Mouse (Mus musculus) bone marrow, adult 2 months (tissue): ENCODE measurements around the gene Rita1.

ENCODE experiments used
- CTCF ChIP-seq: fragments of 200-500 bp; IDR thresholded peaks from 2 replicates; pipeline ENCODE4 v1.5.1; 2011; ENCODE audit warnings: low read length, control low read depth; ENCODE audit not compliant: control insufficient read depth, insufficient read depth
- POLR2A ChIP-seq: fragments of 200-500 bp; IDR thresholded peaks from 2 replicates; pipeline ENCODE4 v1.6.1; 2011; ENCODE audit warnings: low read depth, mild to moderate bottlenecking, control low read depth, low read length, borderline replicate concordance; ENCODE audit not compliant: control insufficient read depth

DNA sequence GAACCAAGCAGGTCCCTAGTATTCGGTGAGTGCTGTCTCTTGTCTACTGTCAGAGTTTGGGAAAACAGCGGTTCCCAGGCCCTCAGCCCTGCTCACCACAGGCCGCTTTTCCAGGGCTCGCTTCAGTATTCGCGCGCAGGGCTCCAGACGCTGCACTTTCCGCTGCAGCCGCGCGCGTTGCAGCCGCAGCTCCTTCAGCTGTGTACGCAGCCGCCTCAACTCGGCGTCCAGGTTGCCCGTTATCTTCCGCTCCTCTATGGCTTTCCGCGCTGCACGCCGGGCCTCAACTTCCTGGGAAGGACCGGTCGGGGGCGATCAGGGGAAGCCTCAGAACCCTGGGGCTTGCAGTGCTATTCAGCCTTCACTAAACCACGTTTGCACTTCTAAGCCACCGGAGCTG lies 18.7 kb upstream of the Rita1 start:
- TF ChIP-seq CTCF (no peak), POLR2A (no peak)
